9 mouse cellular contexts compared by ENCODE assay signal in the genomic region with DNA sequence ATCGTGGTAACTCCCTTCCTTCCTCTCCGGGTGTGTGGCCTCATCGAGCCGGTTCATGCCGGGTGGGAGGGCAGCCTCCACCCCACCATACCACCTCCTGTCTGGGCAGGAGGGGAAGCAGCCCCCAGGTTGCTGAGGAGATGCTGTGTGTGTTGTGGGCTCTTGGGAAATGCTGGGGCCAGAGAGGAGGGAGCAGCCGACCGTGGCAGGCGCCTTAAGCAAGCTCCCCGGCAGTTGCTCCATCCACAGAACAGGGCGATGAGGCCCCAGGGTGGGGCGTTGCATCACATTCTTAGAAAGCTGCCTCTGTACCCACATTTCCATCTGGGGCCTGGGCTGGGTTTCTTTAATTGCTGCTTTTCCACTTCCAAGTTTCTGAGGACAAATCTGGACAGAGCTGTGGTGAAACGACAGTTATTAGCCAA. TPM values are rescaled to one million over a fixed set of nuclear protein-coding genes. Genes with fewer than 3 reads are reported as not detected.
A peak's percentile ranks its signal among the peaks of the same experiment; 100 is the strongest.
DNase-seq lines count a peak whose midpoint lies in the region; ATAC-seq and TF ChIP-seq lines count a peak whose summit lies in the region.
"Had no signal": no experiment of that assay in that cellular context is flagged by ENCODE, and none has a peak within 500 bp of the region (broad histone marks: within the 10 kb centered on the region; RNA-seq: fewer than 3 reads in every experiment).

No protein-coding gene starts in this region.

- TF ChIP-seq EP300 in liver, postnatal 0 days (IDR thresholded peaks at IDR 0.05; ENCODE audit: low read depth): no peak

- 0 out of 2 replicates have a peak, but pooled peaks have one; percentile 7 for ATAC-seq in limb, embryonic 15.5 days (ENCODE audit: insufficient number of reproducible peaks, low FRiP score, low TSS enrichment, low read depth)
- peak; percentile 62 for ATAC-seq in liver, postnatal 0 days
- ATAC-seq in hindbrain, postnatal 0 days: no peak

- TF ChIP-seq CTCF in liver, postnatal 0 days (IDR thresholded peaks at IDR 0.05; ENCODE audit: low read depth): no peak
- no peak for TF ChIP-seq CTCF in hindbrain, postnatal 0 days (IDR thresholded peaks at IDR 0.05; ENCODE audit: low read depth)

- H3K4me3 ChIP-seq in limb, embryonic 15.5 days: no peak overlapping the region
- no peak overlapping the region for H3K4me3 ChIP-seq in limb, embryonic 10.5 days
- H3K4me3 ChIP-seq in brown adipose tissue, adult 24 weeks (ENCODE audit: insufficient read depth, low read depth, low read length): no peak overlapping the region
- H3K4me3 ChIP-seq in liver, postnatal 0 days (ENCODE audit: low read depth, low read length): no peak overlapping the region
- H3K4me3 ChIP-seq in hindbrain, postnatal 0 days (ENCODE audit: low read length): no peak overlapping the region
- H3K4me3 ChIP-seq: limb, embryonic 13.5 days had no signal

- H3K27ac ChIP-seq in limb, embryonic 15.5 days: no peak overlapping the region
- no peak overlapping the region for H3K27ac ChIP-seq in limb, embryonic 10.5 days
- peak overlapping the region; percentile 90 for H3K27ac ChIP-seq in brown adipose tissue, adult 24 weeks (replicated peaks; ENCODE audit: low read depth, low read length)
- H3K27ac ChIP-seq in liver, postnatal 0 days (ENCODE audit: low read depth): peak overlapping the region; percentile 48; the same call in 1 of the 2 replicates
- no peak overlapping the region for H3K27ac ChIP-seq in hindbrain, postnatal 0 days
- H3K27ac ChIP-seq: limb, embryonic 13.5 days had no signal

- H3K36me3 ChIP-seq in limb, embryonic 15.5 days: no peaks in the 10 kb centered on the region
- no peaks in the 10 kb centered on the region for H3K36me3 ChIP-seq in limb, embryonic 10.5 days
- H3K36me3 ChIP-seq in liver, postnatal 0 days (replicated peaks; ENCODE audit: insufficient read depth, low read length): no peaks in the 10 kb centered on the region
- H3K36me3 ChIP-seq in hindbrain, postnatal 0 days (ENCODE audit: insufficient read depth, low read length): no peaks in the 10 kb centered on the region
- H3K36me3 ChIP-seq: limb, embryonic 13.5 days had no signal

- H3K27me3 ChIP-seq in limb, embryonic 15.5 days: no peaks in the 10 kb centered on the region
- H3K27me3 ChIP-seq in limb, embryonic 10.5 days (ENCODE audit: low read depth, poor library complexity, severe bottlenecking): no peaks in the 10 kb centered on the region
- no peaks in the 10 kb centered on the region for H3K27me3 ChIP-seq in liver, postnatal 0 days (ENCODE audit: insufficient read depth, low read length)
- no peaks in the 10 kb centered on the region for H3K27me3 ChIP-seq in hindbrain, postnatal 0 days (ENCODE audit: insufficient read depth, low read length)
- H3K27me3 ChIP-seq: limb, embryonic 13.5 days had no signal

- H3K4me2 ChIP-seq in limb, embryonic 15.5 days: no peak overlapping the region
- H3K4me2 ChIP-seq in liver, postnatal 0 days (ENCODE audit: low read depth, low read length): peak overlapping the region; percentile 11
- H3K4me2 ChIP-seq in hindbrain, postnatal 0 days (ENCODE audit: low read depth, low read length): no peak overlapping the region
- H3K4me2 ChIP-seq: limb, embryonic 13.5 days had no signal

- no peaks in the 10 kb centered on the region for H3K9me3 ChIP-seq in limb, embryonic 15.5 days
- no peaks in the 10 kb centered on the region for H3K9me3 ChIP-seq in limb, embryonic 10.5 days (replicated peaks)
- no peaks in the 10 kb centered on the region for H3K9me3 ChIP-seq in liver, postnatal 0 days (ENCODE audit: low read length)
- H3K9me3 ChIP-seq in hindbrain, postnatal 0 days (ENCODE audit: low read length): no peaks in the 10 kb centered on the region
- H3K9me3 ChIP-seq: limb, embryonic 13.5 days had no signal

- peaks cover 17% of the 10 kb centered on the region for H3K4me1 ChIP-seq in limb, embryonic 15.5 days
- peaks cover 7% of the 10 kb centered on the region for H3K4me1 ChIP-seq in limb, embryonic 10.5 days
- H3K4me1 ChIP-seq in brown adipose tissue, adult 24 weeks (ENCODE audit: control insufficient read depth, insufficient read depth, insufficient read length, low read length): peaks cover 30% of the 10 kb centered on the region
- peaks cover 20% of the 10 kb centered on the region for H3K4me1 ChIP-seq in liver, postnatal 0 days (ENCODE audit: insufficient read depth)
- no peaks in the 10 kb centered on the region; the same call in 1 of the 2 replicates for H3K4me1 ChIP-seq in hindbrain, postnatal 0 days (ENCODE audit: insufficient read depth, low read length)

- H3K9ac ChIP-seq in limb, embryonic 15.5 days: no peak overlapping the region
- no peak overlapping the region for H3K9ac ChIP-seq in liver, postnatal 0 days (replicated peaks)
- H3K9ac ChIP-seq in hindbrain, postnatal 0 days (replicated peaks; ENCODE audit: low read length): no peak overlapping the region
- H3K9ac ChIP-seq: limb, embryonic 13.5 days had no signal

- no peak for DNase-seq in limb, embryonic 10.5 days (ENCODE audit: low spot score)
- peak; percentile 72 for DNase-seq in liver, postnatal 0 days
- DNase-seq in thymus, postnatal 10 days (ENCODE audit: low spot score in 2 of 2): peak; percentile 23 to 24
- no peak for DNase-seq in layer of hippocampus, postnatal 25 days (ENCODE audit: extremely low spot score in 1 of 2, low spot score in 1 of 2)
- no peak for DNase-seq in heart, postnatal 4 days
- no peak for DNase-seq in hindbrain, postnatal 0 days (ENCODE audit: low spot score)

- 56% methylated on average over 12 of the region's 12 CpGs for WGBS in limb, embryonic 15.5 days
- WGBS in limb, embryonic 10.5 days: 83% methylated on average over 12 of the region's 12 CpGs
- WGBS in liver, postnatal 0 days (ENCODE audit: insufficient replicate concordance): 23% methylated on average over 12 of the region's 12 CpGs
- 54% methylated on average over 12 of the region's 12 CpGs for whole genome bisulfite sequencing in hindbrain, postnatal 0 days

RNA-seq across cellular contexts. Expression of gene Tsen2, which starts 25.2 kb away (rescaled TPM):
- 27.6 and 28.1 TPM in 2 replicates for polyA plus RNA-seq in limb, embryonic 15.5 days (2015; fragmentation: Nextera tagmentation; extraction: Ambion mirVana)
- 34.5 and 39.7 TPM in 2 replicates for polyA plus RNA-seq in limb, embryonic 10.5 days (2016; fragmentation: Nextera tagmentation; extraction: Ambion mirVana)
- 9.7 and 10.0 TPM in 2 replicates for polyA plus RNA-seq in brown adipose tissue, adult 24 weeks (2012; ENCODE audit: insufficient read depth, insufficient read length, missing spikeins)
- polyA plus RNA-seq in liver, postnatal 0 days (2015; fragmentation: Nextera tagmentation; extraction: Ambion mirVana): 7.1 and 7.5 TPM in 2 replicates
- total RNA-seq in layer of hippocampus, postnatal 25 days (2021): 10 to 100 TPM; 24.8 to 25.5 TPM
- total RNA-seq in heart, postnatal 4 days (2021): 10 to 100 TPM; 10.1 to 11.3 TPM
- total RNA-seq in hindbrain, postnatal 0 days (2014; rRNA removed): 18.3 and 19.2 TPM in 2 replicates
- 22.7 and 25.9 TPM in 2 replicates for polyA plus RNA-seq in hindbrain, postnatal 0 days (2015; fragmentation: Nextera tagmentation; extraction: Ambion mirVana)

Comparison
In these comparisons a context has a peak if more than half of its experiments do, and no peak if none do; other contexts are left out.
1. H3K27ac ChIP-seq: peak in brown adipose tissue, adult 24 weeks (single experiment) and liver, postnatal 0 days (single experiment); none in limb, embryonic 15.5 days (single experiment), limb, embryonic 10.5 days (single experiment) and hindbrain, postnatal 0 days (single experiment).
2. DNase-seq: peak in liver, postnatal 0 days (single experiment) and thymus, postnatal 10 days (2 of 2); none in limb, embryonic 10.5 days (single experiment), layer of hippocampus, postnatal 25 days (0 of 2), heart, postnatal 4 days (single experiment) and hindbrain, postnatal 0 days (single experiment).